Mouse (Mus musculus): Measurements from ENCODE around the gene Ugt1a2.

Ugt1a2 gene

GRCm38 (mm10) chr1:88256886-88257663 is 56.7 kb downstream of the Ugt1a2 start:
- no peak for DNase-seq (ENCODE audit: low spot score in 2 of 2)

DNA sequence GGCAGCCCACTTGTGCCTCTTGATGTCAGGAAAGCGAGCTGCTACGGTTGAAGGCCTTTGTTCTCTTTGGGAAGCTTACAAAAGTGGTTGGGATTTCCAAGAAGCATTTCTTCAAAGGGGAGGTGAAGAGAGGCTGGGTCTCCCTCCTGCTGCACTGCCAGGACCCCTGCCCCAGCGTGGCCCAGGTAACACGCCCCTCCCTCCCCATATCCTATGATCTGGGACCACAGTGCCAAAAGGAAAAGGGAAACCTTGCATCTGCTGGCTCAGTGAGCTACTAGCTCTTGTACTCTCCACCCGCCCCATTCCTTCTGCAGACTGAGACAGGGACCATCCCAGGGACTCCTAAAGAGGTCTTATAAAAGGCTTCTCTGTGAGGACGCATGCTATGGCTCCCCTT is 57.3 kb downstream of the Ugt1a2 start:
- DNase-seq (ENCODE audit: low spot score in 2 of 2): no peak

GRCm38 (mm10) chr1:88258361-88258760 is 58.0 kb downstream of the Ugt1a2 start:
- no peak for DNase-seq (ENCODE audit: low spot score in 2 of 2)

GRCm38 (mm10) chr1:88258881-88259642 is 58.7 kb downstream of the Ugt1a2 start:
- no peak for DNase-seq (ENCODE audit: low spot score in 2 of 2)

DNA sequence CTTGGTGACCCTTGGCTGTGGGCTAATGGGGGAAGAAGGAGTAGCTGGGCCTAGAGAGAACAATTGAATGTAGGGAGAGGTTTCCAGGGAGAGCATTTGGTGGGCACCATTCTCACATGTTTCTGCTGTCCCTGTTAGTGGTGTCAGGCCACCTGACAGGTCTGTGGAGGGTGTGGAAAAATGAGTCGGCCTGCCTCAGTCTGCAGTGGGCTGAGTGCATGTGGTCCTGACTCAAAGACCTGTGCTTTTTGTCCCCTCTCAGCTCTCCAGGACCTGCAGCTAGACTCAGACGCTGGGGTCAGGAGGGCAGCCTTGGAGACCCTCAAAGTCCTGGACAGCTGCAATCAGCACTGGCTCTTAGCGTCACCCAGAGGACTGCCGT is 59.2 kb downstream of the Ugt1a2 start:
- DNase-seq (ENCODE audit: low spot score in 2 of 2): no peak

DNA sequence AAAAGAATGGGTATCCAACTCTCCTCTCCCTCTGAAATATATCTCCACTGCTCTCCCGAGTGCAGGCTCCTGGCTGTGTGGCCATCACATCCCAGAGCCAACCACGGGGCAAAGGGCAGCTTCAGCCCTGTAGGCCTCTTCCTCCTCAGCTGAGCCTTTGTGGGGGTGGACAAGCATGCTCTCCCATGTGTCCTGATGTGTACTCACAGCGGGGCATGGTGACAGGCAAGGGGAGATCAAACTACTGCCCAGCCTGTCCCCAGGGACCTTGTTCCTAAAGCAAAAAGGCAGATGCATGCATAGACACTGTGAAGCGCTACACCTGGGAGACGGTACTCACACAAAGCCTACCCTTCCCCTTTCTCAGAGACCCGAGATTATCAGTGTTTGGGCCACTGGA is 59.7 kb downstream of the Ugt1a2 start:
- no peak for DNase-seq (ENCODE audit: low spot score in 2 of 2)

- no peak for DNase-seq (ENCODE audit: low spot score in 2 of 2)
Measured at GRCm38 (mm10) chr1:88260604-88261377, 60.4 kb downstream of the Ugt1a2 start.

GRCm38 (mm10) chr1:88261706-88262105 is 61.3 kb downstream of the Ugt1a2 start:
- DNase-seq (ENCODE audit: low spot score in 2 of 2): no peak

DNA sequence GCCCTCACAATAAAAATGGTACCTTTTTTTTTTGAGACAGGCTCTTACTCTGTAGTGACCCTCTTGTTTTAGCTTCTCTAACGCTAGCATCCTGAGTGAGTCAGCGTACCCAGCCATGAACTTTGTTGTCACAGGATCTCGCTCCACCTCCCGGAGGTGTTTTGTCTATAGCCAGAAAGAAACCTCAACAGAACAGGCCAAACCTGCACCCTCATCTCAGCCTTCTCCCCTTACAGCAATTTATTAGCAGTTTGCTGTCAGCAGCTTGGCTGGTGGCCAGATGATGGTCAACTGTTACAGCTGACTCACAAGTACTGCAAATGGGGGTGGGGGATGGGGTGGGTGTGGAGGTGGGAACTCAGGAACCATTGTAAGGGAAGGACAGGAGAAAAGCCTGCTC is 61.9 kb downstream of the Ugt1a2 start:
- no peak for DNase-seq (ENCODE audit: low spot score in 2 of 2)

DNA sequence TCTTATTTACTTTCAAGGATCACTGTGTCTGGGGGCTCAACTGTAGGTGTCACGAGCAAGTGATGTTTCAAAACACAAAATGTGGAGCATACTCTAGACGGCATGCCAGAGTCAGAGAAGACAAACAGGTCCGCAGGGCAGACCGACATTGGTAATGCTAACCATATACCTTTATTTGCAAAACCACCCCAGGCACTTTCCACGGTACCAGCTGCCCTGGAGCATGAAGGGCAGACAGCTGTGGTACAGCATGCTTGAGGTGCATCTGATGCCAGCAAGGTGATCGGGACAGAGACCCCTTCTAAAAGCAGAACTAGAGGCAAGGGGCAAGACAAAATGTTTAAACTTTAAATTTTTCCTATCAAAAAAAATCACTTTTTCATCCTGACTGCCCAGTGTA is 62.6 kb downstream of the Ugt1a2 start:
- no peak for DNase-seq (ENCODE audit: low spot score in 2 of 2)

DNA sequence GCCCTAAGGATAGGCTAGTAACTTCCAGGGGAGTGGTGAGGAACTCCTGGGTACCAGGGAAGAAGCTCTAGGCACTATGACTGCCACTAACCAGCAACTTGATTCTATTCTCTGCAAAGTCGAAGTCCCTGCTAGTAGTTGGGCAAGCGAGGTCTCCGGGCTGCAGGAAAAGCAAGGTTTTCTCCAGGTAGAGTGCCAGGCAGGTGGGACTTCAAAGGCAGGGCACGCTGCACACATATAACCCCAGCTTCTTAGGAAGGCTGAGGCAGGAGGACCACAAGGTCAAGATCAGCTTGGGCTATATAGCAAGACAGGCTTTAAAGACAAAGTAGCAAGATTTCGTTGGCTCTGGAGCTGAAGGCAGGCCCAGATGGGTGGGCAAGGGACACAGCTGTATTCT is 63.4 kb downstream of the Ugt1a2 start:
- DNase-seq (ENCODE audit: low spot score in 2 of 2): no peak

DNA sequence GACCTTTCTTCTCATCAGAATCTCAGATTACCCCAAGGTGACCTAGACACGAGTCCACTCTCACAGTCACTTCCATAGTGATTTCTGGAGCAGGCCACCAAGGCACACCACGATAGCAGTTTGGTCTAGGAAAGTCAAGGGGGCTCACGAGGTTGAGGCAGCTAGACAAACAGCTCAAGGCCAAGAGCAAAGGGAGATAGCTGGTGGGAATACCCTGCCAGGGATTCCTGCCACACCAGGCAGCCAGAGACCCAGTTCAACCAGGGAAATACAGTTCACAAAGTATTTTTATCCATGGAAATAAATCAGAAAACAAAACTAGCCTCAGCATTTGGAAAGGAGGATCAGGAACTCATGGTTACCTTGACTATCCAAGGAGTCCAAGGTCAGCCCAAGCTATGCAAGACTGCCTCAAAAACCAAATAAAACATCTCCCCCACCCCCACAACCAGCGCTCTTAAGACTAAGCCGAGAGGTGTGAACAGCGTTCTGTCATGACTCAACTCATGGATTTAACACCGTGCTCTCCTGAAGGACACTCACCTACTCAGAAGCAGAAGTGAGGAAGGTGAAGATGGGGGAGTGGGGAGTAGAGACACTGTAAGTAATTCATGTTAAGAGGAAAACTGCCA is 64.0 kb downstream of the Ugt1a2 start:
- no peak for DNase-seq (ENCODE audit: low spot score in 2 of 2)

GRCm38 (mm10) chr1:88264869-88265240 is 64.5 kb downstream of the Ugt1a2 start:
- no peak for DNase-seq (ENCODE audit: low spot score in 2 of 2)

GRCm38 (mm10) chr1:88266123-88266522 is 65.7 kb downstream of the Ugt1a2 start:
- DNase-seq (ENCODE audit: low spot score in 2 of 2): no peak

- DNase-seq (ENCODE audit: low spot score in 2 of 2): no peak
Measured at GRCm38 (mm10) chr1:88267489-88267888, 67.1 kb downstream of the Ugt1a2 start.

GRCm38 (mm10) chr1:88268070-88268469 is 67.7 kb downstream of the Ugt1a2 start:
- no peak for DNase-seq (ENCODE audit: low spot score in 2 of 2)

Measured in frontal cortex, postnatal 36 days (tissue).